Mouse (Mus musculus) layer of hippocampus, postnatal 36 days (tissue): Measurements from ENCODE around the gene Nlrp3. TPM values are rescaled to one million over a fixed set of nuclear protein-coding genes. Genes with fewer than 3 reads are reported as not detected.

Experiments used
- DNase-seq, 2 experiments: peaks; one replicate each; pipeline ENCODE4 v3.0.0; 2022
- total RNA-seq, 2 experiments: library from RNA; stranded (reverse); gene quantifications; 2 replicates each; pipeline ENCODE4 v1.2.3; 2021

Gene Nlrp3
- 1 to 10 TPM in 1 of 2 experiments, under 1 TPM in 1; 0.60 to 1.0 TPM for total RNA-seq

DNA sequence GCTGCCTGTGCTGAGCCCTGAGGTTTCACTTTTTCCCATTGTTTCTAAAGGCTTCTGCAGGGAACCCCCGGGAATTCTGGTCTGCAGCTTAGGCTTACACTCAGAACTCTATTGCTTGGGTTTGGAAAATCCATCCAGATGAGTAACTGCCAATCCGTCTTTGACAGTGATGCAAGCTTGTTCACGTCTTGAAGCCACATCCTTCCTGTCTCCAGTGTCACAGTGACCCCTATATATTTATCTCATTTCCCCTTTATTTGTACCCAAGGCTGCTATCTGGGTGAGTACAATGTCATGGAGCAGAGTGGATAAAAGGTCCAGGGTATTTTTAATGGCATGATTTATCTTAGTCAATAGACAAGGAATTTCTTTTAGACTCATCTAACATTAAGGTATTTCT lies at the start of gene Nlrp3:
TSS of gene Nlrp3 (plus strand) at position 245 of the 400 bp plus-strand sequence.
- DNase-seq = no peak

DNA sequence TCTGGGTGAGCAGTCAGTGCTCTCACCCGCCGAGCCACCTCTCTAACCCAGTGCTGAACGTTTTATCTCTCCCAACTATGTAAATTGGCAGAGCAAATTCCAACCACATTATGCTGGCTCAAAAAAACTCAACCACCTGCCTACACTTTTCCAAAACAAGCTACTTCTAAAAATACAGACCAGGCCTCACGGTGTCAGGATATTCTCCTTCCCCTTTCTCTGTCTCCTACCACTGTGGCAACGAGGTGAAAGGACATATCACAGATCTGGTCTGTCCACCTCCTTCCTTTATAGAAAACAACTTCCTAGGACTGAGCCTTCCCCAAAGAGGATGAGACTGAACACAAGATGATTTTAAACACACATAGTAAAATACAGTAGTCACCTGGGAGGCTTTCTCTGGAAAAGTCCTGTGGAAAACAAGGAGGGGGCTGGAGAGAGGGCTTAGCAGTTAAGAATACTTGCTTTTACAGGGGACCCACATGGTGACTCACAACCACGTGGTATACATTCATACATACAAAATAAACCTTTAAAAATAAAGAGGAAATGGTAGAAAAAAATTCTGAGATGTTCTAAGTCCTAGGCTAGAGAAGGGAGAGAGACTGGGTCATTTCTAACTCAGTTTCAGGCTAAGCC lies 44.6 kb upstream of the Nlrp3 start:
- no peak for DNase-seq

DNA sequence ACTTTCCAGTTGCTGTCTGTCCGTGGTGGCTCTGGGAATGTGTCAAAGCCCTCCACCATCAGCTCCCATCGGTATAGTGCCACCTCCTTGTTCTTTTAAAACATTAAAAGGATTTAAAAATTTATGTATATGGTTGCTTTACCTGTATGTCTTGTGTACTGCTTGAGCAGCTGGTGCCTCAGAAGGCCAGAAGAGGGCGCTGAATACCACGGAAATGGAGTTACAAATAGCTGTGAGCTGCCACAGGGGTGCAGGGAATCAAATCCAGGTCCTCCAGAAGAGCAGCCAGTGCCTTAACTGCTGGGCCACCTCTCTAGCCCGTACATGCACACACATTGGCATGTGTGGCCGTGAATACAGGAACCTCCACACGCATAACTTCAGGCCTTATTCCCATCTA lies 43.6 kb upstream of the Nlrp3 start:
- DNase-seq = no peak

DNA sequence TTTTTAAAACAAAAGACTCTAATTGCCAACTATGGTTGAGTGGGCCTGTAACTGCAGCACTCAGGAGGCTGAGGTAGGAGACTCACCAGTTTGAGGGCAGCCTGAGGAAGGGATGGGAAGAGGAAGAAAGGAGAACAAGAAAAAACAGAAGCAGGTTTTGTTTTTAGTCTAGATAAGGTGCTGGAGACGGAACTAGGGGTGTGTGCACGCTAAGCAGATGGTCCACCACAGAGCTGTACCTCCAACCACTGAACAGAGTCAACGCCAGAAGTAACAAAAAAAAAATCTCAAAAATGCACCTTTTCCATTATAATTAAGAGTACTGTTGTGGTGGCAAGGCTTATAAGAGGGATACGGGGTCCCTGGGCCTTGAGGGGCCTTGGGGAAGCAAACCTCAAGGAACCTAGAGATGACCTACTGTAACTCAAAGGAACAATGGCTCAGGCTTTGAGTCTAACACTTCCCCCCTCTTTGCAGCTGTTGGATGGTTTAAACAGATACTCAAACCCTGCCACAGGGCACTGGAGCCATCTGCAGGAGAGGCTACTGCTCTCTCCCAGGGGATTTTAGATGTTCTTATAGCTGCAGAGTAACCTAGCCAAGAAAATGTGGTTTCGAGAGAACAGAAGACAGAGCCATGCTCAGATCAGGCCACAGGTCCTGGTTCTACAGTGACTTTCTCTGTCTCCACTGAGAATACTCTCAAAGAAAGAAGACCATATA lies 39.2 kb upstream of the Nlrp3 start:
- DNase-seq = no peak

DNA sequence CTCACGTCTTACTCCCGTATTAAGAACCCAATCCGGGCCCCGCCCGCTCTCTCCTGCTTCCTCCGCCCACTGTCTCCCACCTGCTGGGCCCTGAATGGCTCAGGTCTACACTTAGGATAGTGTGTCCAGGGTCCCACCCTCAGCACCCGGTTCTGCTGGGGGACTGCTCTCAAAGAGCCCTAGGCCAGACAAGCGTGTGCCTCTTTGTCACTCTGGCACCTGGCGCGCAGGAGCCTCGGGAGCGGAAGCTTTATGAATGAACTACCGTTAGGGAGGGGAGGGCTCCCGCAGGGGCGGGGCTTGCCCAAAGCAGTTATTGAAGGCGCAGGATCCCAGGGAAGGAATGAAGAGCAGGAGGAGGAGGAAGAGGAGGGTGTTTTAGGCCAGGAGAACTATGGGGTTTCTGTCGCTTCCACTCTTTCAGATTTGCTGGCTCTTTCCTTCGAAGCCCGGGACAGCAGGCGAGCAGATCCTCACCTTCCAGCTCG lies 36.0 kb upstream of the Nlrp3 start:
- peak; percentile 56 to 64 for DNase-seq

DNA sequence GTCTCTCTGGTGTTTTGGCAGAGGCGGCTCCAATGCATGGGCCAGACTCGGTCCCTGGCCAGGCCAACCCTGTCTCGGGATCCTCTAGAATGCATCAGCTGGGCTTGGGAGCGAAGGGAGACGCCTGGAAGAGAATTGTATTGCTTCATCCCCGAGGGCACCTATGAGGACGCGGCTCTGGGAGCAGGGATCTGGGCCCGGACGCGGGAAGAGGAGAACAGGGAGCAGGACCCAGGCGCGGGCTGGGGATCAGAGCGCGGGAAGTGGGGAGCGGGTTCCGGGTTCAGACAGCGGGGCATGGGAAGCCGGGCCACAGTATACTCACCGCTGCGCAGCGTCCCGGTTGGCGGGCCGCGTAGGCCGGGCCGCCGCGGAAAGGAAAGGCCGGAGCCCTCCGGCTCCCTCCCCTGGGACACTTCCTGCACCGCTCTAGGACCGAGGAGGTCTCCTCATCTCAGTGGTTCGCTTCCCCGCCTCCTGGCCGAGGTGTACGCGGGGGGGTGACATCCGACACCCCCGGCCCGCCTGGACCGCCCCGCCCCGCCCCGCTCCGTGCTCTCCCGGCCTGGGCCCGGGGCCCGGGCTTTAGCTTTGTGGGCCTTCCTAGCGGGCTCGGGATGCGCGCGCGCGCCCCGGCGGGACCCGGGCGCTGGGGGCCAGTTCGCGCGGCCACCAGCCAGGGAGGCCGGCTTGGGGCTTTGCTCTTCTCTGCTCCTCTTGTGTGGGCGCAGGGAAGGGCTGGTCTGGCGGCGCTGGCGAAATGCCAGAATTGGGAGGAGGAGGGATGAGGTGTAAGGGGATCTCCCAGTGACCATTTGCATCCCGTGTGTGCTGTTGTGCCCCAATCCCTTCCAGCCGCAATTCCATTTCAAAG lies 35.3 kb upstream of the Nlrp3 start:
- DNase-seq = peak; percentile 64 to 71

DNA sequence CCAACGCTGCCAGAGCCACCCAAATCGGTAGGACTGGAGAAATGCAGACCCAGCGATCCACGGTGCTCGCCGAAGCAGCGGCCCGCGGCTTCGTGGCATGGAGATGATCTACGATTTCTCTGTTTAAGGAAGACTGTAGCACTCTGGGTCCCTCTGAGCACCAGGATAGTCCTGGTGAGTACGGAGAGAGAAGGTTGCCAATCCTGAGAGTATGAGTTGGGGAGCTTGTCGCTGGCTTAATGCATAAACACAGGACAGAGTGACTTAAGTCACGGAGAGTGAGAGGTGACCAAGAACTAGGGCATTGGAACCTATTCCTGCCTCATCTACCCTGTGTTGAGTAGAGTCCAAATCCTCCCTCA lies 34.7 kb upstream of the Nlrp3 start:
- no peak for DNase-seq

DNA sequence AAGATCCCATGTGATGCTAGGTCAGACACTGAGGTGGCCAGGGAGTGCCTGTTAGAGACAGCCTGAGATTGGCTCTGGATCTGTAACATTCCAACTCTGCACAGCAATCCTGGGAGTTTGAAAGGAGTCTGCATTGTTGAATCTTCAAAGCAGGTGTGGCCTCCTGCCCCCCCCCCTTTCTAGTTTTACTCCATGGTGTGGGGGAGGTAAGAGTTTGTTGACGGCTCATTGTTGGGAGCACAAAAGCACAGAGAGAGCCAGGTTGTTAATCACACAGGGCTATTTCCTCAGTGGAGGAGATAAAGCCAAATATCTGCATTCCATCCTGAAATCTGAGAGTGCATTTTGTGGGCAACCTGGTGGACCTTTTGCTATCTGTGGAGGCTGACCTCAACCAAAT lies 29.8 kb upstream of the Nlrp3 start:
- no peak for DNase-seq

DNA sequence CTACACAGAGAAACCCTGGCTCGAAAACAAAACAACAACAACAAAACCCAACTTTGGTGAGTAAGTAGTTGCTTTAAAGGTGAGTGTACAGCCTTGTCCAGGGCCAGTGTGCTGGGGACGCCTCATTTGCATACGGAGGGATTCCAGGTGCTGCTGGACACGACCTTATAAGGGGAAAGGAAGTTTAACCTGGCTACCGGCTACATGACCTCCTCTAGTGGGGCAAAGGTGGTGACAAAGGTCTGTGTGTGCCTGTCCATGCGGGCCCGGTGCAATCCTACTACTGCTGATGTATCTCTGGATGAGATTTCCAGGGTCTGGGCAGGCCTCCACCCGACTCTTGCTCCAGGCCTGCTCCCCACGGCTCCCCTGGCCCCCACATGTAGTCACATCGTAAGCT lies 28.6 kb upstream of the Nlrp3 start:
- DNase-seq = no peak

DNA sequence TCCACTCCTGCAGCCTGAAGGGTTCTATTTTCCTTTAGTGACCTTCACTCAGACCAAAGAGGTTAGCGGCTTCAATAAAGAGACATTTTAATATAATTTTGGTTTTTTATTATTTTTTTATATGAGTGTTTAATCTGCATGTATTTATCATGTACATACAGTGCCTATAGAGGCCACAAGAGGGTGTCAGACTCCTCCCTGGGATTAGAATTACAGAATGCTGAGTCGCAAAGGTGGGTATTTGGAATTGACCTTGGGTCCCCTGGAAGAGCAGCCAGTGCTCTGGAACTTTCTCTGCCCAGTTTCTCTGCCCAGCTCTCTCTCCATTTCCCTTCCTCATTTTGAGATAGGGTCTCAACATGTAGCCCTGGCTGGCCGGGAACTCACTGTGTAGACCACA lies 27.8 kb upstream of the Nlrp3 start:
- DNase-seq = no peak

DNA sequence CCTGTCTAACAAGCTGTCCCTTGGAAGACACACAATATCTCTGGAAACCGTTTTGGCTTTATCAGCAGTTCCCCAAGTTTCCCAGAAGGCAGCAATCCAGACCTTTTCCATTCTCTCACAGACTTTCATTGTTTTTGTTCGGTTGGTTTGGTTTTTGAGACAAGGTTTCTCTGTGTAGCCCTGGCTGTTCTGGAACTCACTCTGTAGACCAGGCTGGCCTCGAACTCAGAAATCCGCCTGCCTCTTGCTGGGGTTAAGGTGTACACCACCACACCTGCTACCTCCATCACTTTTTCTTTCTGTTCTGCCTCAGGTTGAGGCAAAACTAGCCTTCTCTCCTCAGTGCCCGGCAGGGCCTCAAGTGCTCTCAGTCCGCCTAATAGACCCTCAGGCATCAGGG lies 27.0 kb upstream of the Nlrp3 start:
- DNase-seq = no peak

DNA sequence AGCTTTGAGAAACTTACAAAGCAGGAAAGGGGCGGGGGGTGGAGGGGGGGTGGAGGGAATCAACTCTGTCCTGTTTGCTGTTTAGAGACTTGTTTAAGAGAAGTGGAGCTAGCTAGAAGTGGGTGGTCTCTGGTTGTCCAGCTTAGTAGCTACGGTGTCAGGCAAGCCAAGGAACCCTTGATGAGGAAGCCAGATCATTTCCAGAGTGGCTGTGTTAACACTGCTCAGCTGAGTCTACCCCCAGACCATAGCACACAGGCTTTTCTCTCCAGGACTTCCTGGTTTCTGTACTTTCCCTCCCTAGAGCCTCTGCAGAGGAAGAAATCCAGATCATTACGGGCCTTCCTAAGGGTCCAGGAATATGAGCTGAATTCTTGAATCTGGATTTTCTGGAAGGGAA lies 26.6 kb upstream of the Nlrp3 start:
- no peak for DNase-seq

DNA sequence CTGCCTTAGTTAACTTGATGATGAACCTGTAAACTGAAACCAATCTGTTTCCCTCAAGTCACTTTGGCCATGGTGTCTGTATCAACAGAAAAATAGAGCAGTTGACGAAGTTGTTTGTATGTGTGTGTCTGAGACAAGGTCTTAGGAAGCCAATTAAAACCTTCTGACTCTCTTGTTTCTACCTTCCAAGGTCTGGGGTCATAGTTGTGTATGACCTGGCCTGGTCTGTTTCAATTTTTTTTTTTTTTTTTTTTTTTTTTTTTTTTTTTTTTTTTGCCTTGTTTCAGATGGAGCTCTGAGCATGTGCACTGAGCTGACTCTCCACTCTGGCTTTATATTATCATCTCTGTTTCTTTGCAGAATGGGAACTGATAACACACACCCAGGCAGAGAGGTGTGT lies 23.9 kb upstream of the Nlrp3 start:
- no peak for DNase-seq

DNA sequence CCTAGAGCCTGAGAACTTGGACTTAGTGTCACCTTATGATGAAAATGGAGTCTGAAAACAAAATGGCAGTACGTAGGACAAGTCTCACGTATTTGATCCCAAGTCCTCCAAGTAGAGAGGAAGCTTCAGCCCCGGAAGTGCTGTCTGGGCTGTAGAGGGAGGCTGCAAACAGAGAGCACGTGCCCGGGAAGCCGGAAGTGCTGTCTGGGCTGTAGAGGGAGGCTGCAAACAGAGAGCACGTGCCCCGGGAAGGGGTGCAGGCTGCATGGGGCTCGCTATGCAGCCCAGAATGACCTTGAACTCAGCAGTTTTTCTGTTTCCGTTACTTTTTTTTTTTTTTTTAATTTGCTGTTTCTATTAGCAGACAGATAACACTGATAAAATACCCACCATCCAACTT lies 23.1 kb upstream of the Nlrp3 start:
- DNase-seq = no peak

DNA sequence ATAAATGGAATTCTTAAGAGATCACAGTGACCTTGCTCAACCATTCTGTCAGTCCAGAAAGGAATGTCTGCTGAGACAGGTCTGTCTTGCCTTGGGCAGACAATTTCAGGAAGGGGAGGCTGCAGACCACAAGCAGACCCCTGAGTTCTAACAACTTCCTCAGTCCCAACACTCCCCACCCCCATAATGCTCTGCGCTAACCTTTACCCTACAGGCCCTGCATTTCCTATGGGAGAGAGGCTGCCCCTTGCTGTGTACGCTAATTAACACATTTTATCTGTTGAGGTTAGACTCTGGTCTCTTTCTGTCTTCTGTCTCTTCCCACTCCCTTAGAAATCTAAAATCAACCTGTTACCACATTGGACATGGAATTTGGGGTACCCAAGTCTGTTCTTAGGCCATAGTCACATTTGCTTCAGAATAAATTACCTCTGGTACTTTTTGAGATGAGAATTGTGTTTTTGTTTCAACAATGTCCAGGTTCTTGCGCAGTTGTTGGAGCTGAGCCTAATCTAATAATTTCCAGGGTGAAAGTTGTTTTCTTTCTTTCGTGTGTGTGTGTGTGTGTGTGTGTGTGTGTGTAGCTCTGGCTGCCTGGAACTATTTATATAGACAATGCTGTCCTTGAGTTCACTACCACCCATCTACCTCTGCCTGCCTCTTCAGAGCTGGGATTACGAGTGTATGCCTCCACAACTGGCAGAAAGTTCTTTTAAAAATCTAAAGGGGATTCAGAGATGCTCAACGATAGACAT lies 21.4 kb upstream of the Nlrp3 start:
- no peak for DNase-seq

DNA sequence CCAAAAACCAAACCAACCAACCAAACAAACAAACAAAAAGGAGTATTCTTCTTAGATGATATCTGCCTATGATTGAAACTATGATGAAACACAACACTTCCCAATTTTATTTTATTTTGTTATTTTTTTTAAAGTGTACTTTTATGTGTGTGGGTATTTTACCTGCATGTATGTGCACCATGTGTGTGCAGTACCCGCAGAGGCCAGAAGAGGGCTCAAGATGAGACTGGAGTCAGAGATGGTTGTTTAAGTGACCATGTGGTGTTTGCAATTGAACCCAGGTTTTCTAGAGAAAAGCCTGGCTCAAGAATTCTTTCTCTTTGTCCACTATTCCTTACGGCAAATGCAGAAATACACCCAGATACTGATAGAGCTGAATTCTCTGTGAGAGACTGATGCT lies 17.2 kb upstream of the Nlrp3 start:
- DNase-seq = no peak

DNA sequence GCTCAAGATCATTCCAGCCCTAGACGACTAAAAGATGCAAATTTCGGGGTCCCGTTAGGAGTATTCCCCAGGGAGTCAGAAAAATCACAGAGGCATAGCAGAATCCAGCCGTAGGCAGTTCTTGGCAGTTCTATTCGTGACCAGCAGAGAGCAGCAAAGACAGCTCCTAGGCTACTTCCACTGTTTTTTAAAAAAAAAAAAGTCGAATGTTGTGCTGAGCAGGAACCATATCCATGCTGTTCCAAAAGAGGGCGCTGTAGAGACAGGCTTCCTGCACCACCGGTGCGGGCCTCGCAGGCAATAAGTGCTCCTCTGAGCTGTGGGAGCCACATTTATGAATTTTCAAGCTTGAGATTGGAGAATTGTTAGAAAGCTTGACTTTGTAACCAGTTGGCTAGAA lies 16.1 kb upstream of the Nlrp3 start:
- peak; percentile 69 to 70 for DNase-seq

DNA sequence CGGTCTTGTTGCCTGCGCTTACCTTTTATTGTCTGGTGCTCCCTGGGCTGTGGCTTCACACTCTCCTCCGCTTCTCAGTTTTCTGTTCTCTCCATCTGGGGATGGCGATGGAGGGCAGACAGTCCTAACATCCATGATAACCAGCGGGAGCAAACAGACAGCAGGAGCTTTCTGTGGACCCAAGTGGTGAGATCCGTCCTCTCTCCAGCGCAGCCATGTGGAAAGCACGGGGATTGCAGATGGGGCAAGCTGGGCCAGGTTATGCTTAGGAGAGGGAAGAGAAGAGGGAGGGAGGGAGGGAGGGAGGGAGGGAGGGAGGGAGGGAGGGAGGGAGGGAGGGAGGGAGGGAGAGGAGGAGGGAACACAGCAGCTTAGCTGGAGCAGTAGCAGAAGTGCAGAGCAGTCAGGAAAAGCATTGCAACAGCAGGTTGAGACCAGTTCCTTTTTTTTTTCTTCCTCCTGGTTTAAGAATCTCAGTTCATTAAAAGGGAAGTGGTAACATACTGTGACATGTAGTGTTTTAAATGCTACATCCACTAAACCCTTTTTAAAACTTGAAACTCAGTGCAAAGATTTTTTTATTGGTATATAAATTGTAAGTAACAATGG lies 14.8 kb upstream of the Nlrp3 start, which contains the start of gene Zkscan17:
TSS of gene Zkscan17 (minus strand) at position 280 of the 609 bp plus-strand sequence.
- DNase-seq = no peak

DNA sequence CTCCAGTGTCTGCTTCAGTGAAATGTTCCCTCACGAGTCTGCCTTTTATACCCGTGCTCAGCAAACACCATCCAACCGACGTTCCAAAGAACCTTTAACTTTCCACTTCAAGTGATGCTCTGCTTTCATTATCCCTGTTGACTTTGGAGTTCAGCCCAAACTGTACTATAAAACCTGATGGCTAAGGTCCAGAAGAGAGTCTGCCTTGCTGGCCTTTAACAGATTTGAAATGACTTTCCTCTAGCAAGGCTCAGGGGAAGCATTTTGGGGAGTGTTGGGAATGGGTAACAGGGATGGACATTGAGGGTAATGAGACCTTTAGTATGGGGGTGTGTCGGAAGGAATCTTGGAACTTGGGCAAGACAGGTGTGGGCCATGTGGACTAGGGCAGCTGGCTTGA lies 11.1 kb upstream of the Nlrp3 start:
- DNase-seq = no peak

DNA sequence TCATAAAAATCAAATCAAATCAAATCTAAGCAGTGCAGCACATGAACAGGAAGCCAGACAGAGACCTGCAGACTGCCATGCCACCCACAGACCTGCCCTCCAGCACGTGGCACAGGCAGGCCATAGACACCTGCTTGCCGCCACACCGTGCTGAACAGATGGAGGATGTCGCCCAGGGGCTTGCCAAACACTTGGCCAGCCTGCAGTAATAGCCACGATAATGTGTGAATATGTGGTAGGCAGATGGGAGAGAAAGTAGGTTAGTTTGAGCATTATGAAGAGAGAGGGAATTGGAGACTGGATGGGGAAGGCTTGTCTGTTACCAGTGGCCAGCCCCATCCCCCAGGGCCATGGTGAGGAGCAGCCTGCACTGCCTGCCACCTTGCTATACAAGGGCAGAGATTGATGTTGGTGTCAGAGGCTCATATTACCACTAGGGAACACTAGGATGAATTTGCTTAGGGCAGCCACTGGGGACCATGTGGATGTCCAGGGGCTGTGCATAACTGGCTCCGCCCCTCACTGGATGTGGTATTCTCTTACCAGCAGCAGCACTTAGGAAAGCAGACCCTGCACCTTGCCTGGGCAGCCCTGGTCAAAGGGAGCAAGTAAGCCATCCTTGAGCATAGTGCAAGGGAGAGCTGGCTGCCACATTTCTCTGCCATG lies 10.4 kb upstream of the Nlrp3 start:
- peak in 1 of 2 experiments; percentile 19 for DNase-seq

DNA sequence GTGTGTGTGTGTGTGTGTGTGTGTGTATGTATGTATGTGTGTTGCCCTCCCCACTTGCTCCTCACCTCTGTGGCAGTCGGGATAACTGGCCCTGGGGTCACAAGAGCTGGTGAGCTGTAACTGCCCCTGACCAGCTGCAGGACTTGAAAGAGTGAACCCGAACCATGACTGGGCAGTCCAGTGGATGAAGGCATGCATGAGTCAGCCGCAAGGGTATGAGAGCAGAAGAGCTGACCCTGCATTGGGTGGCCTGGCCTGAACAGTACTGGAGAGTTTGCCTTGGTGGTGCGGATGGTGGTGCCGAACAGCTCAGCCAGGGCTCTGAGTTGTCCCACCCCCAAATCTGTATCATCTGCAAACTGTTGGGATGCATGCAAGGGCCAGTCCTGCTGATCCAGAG lies 9.8 kb upstream of the Nlrp3 start:
- DNase-seq = no peak
